25 mouse cellular contexts compared by ENCODE assay signal in the genomic region with DNA sequence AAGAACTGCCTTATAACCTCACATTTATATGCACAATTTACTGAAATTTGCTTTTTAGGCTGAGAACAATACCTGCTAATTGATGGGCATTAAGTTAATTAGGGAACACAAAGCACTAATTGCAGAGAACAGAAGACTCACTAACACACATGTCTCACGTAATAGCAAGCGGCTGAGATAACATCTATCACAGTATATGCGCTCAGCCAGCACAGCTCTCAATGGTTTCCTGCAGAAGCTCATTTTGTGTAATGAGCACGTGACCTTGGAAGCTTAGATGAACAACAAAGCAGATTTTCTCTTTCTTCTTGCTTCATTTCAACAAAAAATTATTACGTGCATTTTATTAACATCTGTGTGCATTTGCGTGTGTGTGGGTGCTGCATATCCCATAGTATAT.
"Had no signal": no experiment of that assay in that cellular context is flagged by ENCODE, and none has a peak within 500 bp of the region (broad histone marks: within the 10 kb centered on the region; RNA-seq: fewer than 3 reads in every experiment).

No protein-coding gene starts in this region.

- H3K9me3 ChIP-seq: heart, embryonic 10.5 days; heart, embryonic 12.5 days; hindbrain, embryonic 13.5 days; kidney, embryonic 15.5 days; limb, embryonic 13.5 days; limb, embryonic 15.5 days; liver, embryonic 12.5 days had no signal

- H3K4me2 ChIP-seq: heart, embryonic 12.5 days; hindbrain, embryonic 13.5 days; kidney, embryonic 15.5 days; limb, embryonic 13.5 days; limb, embryonic 15.5 days; liver, embryonic 12.5 days had no signal

- DNase-seq: gastrocnemius, adult 2 months; gastrocnemius, postnatal 10 days; gastrocnemius, postnatal 25 days; heart, adult 18-20 months; heart, postnatal 10 days; heart, postnatal 36 days; kidney, adult 11 months; kidney, adult 2 months; kidney, adult 9 months; kidney, postnatal 14 days; kidney, postnatal 36 days; layer of hippocampus, adult 9-11 months; layer of hippocampus, postnatal 36 days; left cerebral cortex, postnatal 4 days had no signal

- H3K9ac ChIP-seq: heart, embryonic 12.5 days; hindbrain, embryonic 13.5 days; kidney, embryonic 15.5 days; limb, embryonic 13.5 days; limb, embryonic 15.5 days; liver, embryonic 12.5 days; liver, embryonic 14.5 days had no signal

- H3K27ac ChIP-seq: gastrocnemius, adult 2 months; heart, embryonic 10.5 days; hindbrain, embryonic 13.5 days; kidney, embryonic 15.5 days; kidney, postnatal 0 days; limb, embryonic 13.5 days; limb, embryonic 15.5 days; liver, embryonic 12.5 days; liver, embryonic 14.5 days had no signal

- H3K4me1 ChIP-seq: heart, embryonic 10.5 days; heart, embryonic 12.5 days; hindbrain, embryonic 13.5 days; kidney, embryonic 15.5 days; limb, embryonic 13.5 days; limb, embryonic 15.5 days; liver, embryonic 12.5 days had no signal

- H3K27me3 ChIP-seq: heart, embryonic 12.5 days; hindbrain, embryonic 13.5 days; kidney, embryonic 15.5 days; limb, embryonic 13.5 days; limb, embryonic 15.5 days; liver, embryonic 12.5 days had no signal

- H3K4me3 ChIP-seq: gastrocnemius, adult 2 months; heart, embryonic 10.5 days; heart, embryonic 12.5 days; hindbrain, embryonic 13.5 days; kidney, embryonic 15.5 days; limb, embryonic 13.5 days; limb, embryonic 15.5 days; liver, embryonic 12.5 days had no signal

- H3K36me3 ChIP-seq: heart, embryonic 10.5 days; heart, embryonic 12.5 days; hindbrain, embryonic 13.5 days; kidney, embryonic 15.5 days; limb, embryonic 13.5 days; limb, embryonic 15.5 days; liver, embryonic 12.5 days had no signal

- ATAC-seq: hindbrain, embryonic 16.5 days; intestine, embryonic 16.5 days; liver, embryonic 12.5 days had no signal
